Mouse (Mus musculus) ES-E14 (cell line): ENCODE results near the gene Ccdc87. TPM values are rescaled to one million over a fixed set of nuclear protein-coding genes. Genes with fewer than 3 reads are reported as not detected.
"Not testable (repeated sequence)": the region's sequence is repeated elsewhere in the genome, so short reads cannot be mapped to it uniquely, and the experiment has no call there.

Experiments used
- DNase-seq: peaks from one replicate; pipeline ENCODE4 v3.0.0-alpha.2; 2013; ENCODE audit warnings: low read depth, low spot score
- H3K27ac ChIP-seq: 2 replicates; pipeline ENCODE4 v1.5.1; 2012; ENCODE audit warnings: low read depth, mild to moderate bottlenecking, low read length, moderate library complexity, mixed read lengths; ENCODE audit not compliant: poor library complexity, insufficient read depth, severe bottlenecking
- H3K36me3 ChIP-seq: 2 replicates; pipeline ENCODE4 v1.6.1; 2012; ENCODE audit warnings: mild to moderate bottlenecking, low read length, moderate library complexity, mixed read lengths; ENCODE audit not compliant: control insufficient read depth, poor library complexity, insufficient read depth, severe bottlenecking
- H3K4me1 ChIP-seq, 2 experiments: fragments of 150-350 bp in 1 of 2; sonication (generic) in 1 of 2; 2 replicates each; pipeline ENCODE4 v1.6.1; 2012; ENCODE audit warnings: low read length in 2 of 2, mild to moderate bottlenecking in 1 of 2, mixed read lengths in 1 of 2; ENCODE audit not compliant: control insufficient read depth in 2 of 2, insufficient read depth in 2 of 2, poor library complexity in 1 of 2
- H3K4me3 ChIP-seq, 2 experiments: fragments of 150-350 bp in 1 of 2; sonication (generic) in 1 of 2; 2 replicates each; pipeline ENCODE4 v1.5.1; 2012; ENCODE audit warnings: low read length in 2 of 2, low read depth in 1 of 2, mild to moderate bottlenecking in 1 of 2, mixed read lengths in 1 of 2; ENCODE audit not compliant: insufficient read depth in 1 of 2, poor library complexity in 1 of 2, severe bottlenecking in 1 of 2
- H3K9ac ChIP-seq: 2 replicates; pipeline ENCODE4 v1.6.1; 2012; ENCODE audit warnings: low read depth, mild to moderate bottlenecking, low read length, mixed read lengths; ENCODE audit not compliant: poor library complexity, insufficient read depth, severe bottlenecking
- H3K9me3 ChIP-seq: fragments of 150-350 bp; sonication (generic); 2 replicates; pipeline ENCODE4 v1.6.1; 2012; ENCODE audit warnings: low read depth, mild to moderate bottlenecking, low read length; ENCODE audit not compliant: control insufficient read depth, insufficient read depth
- CHD2 ChIP-seq: IDR thresholded peaks from 2 replicates; pipeline ENCODE4 v1.6.1; 2014; ENCODE audit warnings: mild to moderate bottlenecking, low read depth, low read length, inconsistent platforms
- HCFC1 ChIP-seq: IDR thresholded peaks from 2 replicates; pipeline ENCODE4 v1.6.1; 2012; ENCODE audit warnings: low read length, inconsistent platforms, borderline replicate concordance; ENCODE audit not compliant: insufficient read depth
- MAFK ChIP-seq: IDR thresholded peaks from 2 replicates; pipeline ENCODE4 v1.6.1; 2014; ENCODE audit warnings: mild to moderate bottlenecking, low read depth, low read length, inconsistent platforms; ENCODE audit not compliant: insufficient read depth
- ZC3H11A ChIP-seq: IDR thresholded peaks from 2 replicates; pipeline ENCODE4 v1.6.1; 2012; ENCODE audit warnings: low read depth, mild to moderate bottlenecking, inconsistent platforms, low read length, borderline replicate concordance
- ZNF384 ChIP-seq: IDR thresholded peaks from 2 replicates; pipeline ENCODE4 v1.6.1; 2012; ENCODE audit warnings: low read depth, low read length, inconsistent platforms
- in situ Hi-C, 2 experiments: fragments of 600-800 bp; cut with MboI; formaldehyde crosslinking; loops; one replicate each; pipeline ENCODE4 v1.15.1; 2025; ENCODE audit warnings: low sequenced_read_pairs in 2 of 2, inconsistent platforms in 1 of 2; ENCODE audit not compliant: unreplicated experiment in 2 of 2
- total RNA-seq: library from RNA; depleted of rRNA; stranded (reverse); fragments of 300-350 nt; gene quantifications from 2 replicates; pipeline ENCODE4 v1.2.3, GENCODE M21; 2012

Gene Ccdc87
- total RNA-seq, 1 experiment: 0.13 TPM

- in situ Hi-C loops: no loop called here
Observed at GRCm38 (mm10) chr19:4811063-4811908, 27.9 kb upstream of the Ccdc87 start, which contains the start of the genes Gm21992 and Rbm14. Gene Gm21992 (minus strand): TSS chr19:4811612. Gene Rbm14 (minus strand): TSS chr19:4811634.

GRCm38 (mm10) chr19:4811909-4812242 is 27.3 kb upstream of the Ccdc87 start:
- peaks cover 2% of the 10 kb centered on the region; the same call in 1 of the 2 replicates for H3K36me3 ChIP-seq
- TF ChIP-seq ZNF384 (no peak), MAFK (no peak), CHD2 (no peak), ZC3H11A (0 out of 2 replicates have a peak, but pooled peaks have one; percentile 10)
- peak overlapping the region; percentile 89 for H3K9ac ChIP-seq
- peak overlapping the region; percentile 89 for H3K27ac ChIP-seq
- H3K4me1 ChIP-seq: peaks cover 3 to 4% of the 10 kb centered on the region in 2 experiments; a peak in 3 of 4 replicates
- no peaks in the 10 kb centered on the region for H3K9me3 ChIP-seq
- H3K4me3 ChIP-seq: peak overlapping the region; percentile 77 to 94
- DNase-seq: no peak
- in situ Hi-C loops: no loop called here

More at GRCm38 (mm10) chr19:4811063-4811908, 27.9 kb upstream of the Ccdc87 start, which contains the start of the genes Gm21992 and Rbm14:
- peak within 1 kb of the TSS; percentile 77 to 94 for H3K4me3 ChIP-seq
- TF ChIP-seq CHD2: 0 out of 2 replicates have a peak, but pooled peaks have one; percentile 42
- TF ChIP-seq HCFC1: peak; percentile 8; the same call in 1 of the 2 replicates
- TF ChIP-seq ZNF384: no peak
- no peak for TF ChIP-seq ZC3H11A
- TF ChIP-seq MAFK: no peak
- DNase-seq: peak; percentile 98
- H3K9me3 ChIP-seq: no peaks in the 10 kb centered on the region
- peaks cover 2% of the 10 kb centered on the region; the same call in 1 of the 2 replicates for H3K36me3 ChIP-seq
- H3K27ac ChIP-seq: peak within 1 kb of the TSS; percentile 100
- H3K4me1 ChIP-seq: peaks cover 3 to 4% of the 10 kb centered on the region in 2 experiments; a peak in 3 of 4 replicates
- H3K9ac ChIP-seq: peak within 1 kb of the TSS; percentile 97

DNA sequence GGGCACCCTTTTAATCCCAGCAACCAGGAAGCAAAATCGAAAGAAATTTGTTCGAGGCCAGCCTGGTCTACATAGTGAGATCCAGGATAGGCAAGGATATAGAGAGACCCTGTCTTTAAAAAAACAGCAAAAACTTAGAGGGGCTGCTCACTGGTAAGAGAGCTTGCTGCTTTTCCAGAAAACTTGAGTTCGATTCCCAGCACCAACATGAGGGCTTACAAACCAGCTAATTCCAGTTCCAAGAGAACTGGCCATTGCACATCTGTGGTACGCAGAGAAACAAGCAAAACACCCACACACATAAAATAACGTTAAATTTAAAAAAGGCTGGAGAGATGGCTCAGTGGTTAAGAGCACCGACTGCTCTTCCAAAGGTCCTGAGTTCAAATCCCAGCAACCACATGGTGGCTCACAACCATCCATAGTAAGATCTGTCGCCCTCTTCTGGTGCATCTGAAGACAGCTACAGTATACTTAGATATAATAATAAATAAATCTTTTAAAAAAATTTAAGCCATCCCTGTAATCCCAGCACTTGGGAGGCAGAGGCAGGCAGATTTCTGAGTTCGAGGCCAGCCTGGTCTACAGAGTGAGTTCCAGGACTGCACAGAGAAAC is 26.7 kb upstream of the Ccdc87 start:
- DNase-seq, in situ Hi-C loops, H3K36me3 ChIP-seq, H3K4me1 ChIP-seq, H3K9me3 ChIP-seq: not testable (repeated sequence)
- Histone ChIP-seq H3K27ac (peak overlapping the region; percentile 89; the same call in 1 of the 2 replicates), H3K9ac (peak overlapping the region; percentile 89; the same call in 1 of the 2 replicates), H3K4me3 (peak overlapping the region; percentile 77 to 94)

GRCm38 (mm10) chr19:4813015-4813414 is 26.2 kb upstream of the Ccdc87 start:
- in situ Hi-C loops: no loop called here
- Histone ChIP-seq H3K27ac (no peak overlapping the region), H3K4me3 (no peak overlapping the region), H3K36me3 (peaks cover 1% of the 10 kb centered on the region; the same call in 1 of the 2 replicates), H3K9ac (no peak overlapping the region), H3K4me1 (peaks cover 1 to 6% of the 10 kb centered on the region in 2 experiments; a peak in 3 of 4 replicates), H3K9me3 (no peaks in the 10 kb centered on the region)
- TF ChIP-seq CHD2: no peak
- peak; percentile 95 for TF ChIP-seq ZNF384
- no peak for TF ChIP-seq HCFC1
- peak; percentile 7; the same call in 1 of the 2 replicates for TF ChIP-seq ZC3H11A
- DNase-seq: peak; percentile 81
